In the genomic region with DNA sequence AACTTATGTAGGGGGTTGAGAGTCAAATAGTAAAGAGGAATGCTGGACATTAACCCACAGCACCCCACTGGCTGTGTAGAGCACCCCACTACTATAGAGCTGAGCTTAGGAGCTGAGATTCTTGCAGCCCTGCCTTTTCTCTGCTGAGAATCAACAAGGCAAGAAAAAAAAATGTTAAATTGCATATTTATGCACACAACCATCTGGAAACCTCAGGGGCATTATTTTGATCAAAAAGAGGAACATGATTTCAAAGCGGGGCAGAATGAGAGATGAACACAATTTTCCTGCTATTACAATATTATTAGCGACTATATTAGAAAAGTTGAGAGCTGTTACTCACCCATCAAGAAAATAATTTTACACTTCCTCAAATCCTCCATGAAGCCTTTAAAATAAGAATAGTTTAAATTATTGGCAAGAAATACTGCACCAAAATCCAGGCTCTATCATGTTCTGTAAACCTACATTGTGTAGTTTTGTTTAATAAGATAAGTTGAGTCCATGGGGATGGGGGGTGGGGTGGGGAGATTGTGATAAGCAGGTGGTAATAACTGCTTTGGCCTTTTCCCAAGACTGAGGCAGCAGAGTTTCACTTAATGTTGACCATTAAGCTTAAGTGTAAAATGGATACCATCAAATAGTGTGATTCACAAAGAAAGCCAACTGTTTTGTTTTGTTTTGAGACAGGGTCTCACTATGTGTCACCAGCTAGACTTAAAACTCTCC, we compare ENCODE assay signal across 25 mouse cellular contexts.
"Had no signal": no experiment of that assay in that cellular context is flagged by ENCODE, and none has a peak within 500 bp of the region (broad histone marks: within the 10 kb centered on the region; RNA-seq: fewer than 3 reads in every experiment).

No protein-coding gene starts in this region.

- H3K36me3 ChIP-seq: heart, embryonic 13.5 days; heart, embryonic 15.5 days; hindbrain, embryonic 10.5 days; hindbrain, embryonic 12.5 days; intestine, embryonic 15.5 days; limb, embryonic 13.5 days; limb, embryonic 15.5 days; liver, embryonic 13.5 days had no signal

- H3K27ac ChIP-seq: heart, adult 2 months; heart, embryonic 13.5 days; heart, embryonic 15.5 days; hindbrain, embryonic 10.5 days; hindbrain, embryonic 12.5 days; hindbrain, embryonic 14.5 days; intestine, embryonic 15.5 days; layer of hippocampus, adult 2 months; limb, embryonic 13.5 days; limb, embryonic 15.5 days; liver, embryonic 13.5 days had no signal

- DNase-seq: gastrocnemius, postnatal 14 days; gastrocnemius, postnatal 36 days; heart, adult 11 months; heart, adult 2 months; heart, postnatal 4 days; kidney, adult 18-20 months; kidney, adult 8-10 months; kidney, postnatal 10 days; kidney, postnatal 25 days; kidney, postnatal 4 days; layer of hippocampus, postnatal 36 days; left cerebral cortex, postnatal 4 days; liver, embryonic 13.5 days had no signal

- H3K4me1 ChIP-seq: limb, embryonic 15.5 days had no signal

- H3K9ac ChIP-seq: heart, embryonic 13.5 days; heart, embryonic 15.5 days; hindbrain, embryonic 12.5 days; hindbrain, embryonic 14.5 days; intestine, embryonic 15.5 days; limb, embryonic 13.5 days; limb, embryonic 15.5 days; liver, embryonic 13.5 days had no signal

- H3K9me3 ChIP-seq: heart, embryonic 13.5 days; heart, embryonic 15.5 days; hindbrain, embryonic 10.5 days; hindbrain, embryonic 12.5 days; intestine, embryonic 15.5 days; limb, embryonic 13.5 days; limb, embryonic 15.5 days; liver, embryonic 13.5 days had no signal

- H3K27me3 ChIP-seq: heart, embryonic 15.5 days; hindbrain, embryonic 12.5 days; intestine, embryonic 15.5 days; limb, embryonic 13.5 days; limb, embryonic 15.5 days; liver, embryonic 13.5 days had no signal

- H3K4me3 ChIP-seq: heart, adult 2 months; heart, embryonic 13.5 days; heart, embryonic 15.5 days; hindbrain, embryonic 10.5 days; hindbrain, embryonic 12.5 days; intestine, embryonic 15.5 days; layer of hippocampus, adult 2 months; limb, embryonic 13.5 days; limb, embryonic 15.5 days; liver, embryonic 13.5 days had no signal

- ATAC-seq: hindbrain, embryonic 16.5 days; inflammation-experienced regulatory T-cells, adult 6 months; intestine, embryonic 15.5 days; intestine, postnatal 0 days had no signal
